Mouse (Mus musculus) thymus, postnatal 0 days (tissue): Measurements from ENCODE around the gene Fgfr2. TPM values are rescaled to one million over a fixed set of nuclear protein-coding genes. Genes with fewer than 3 reads are reported as not detected.

ENCODE experiments used
- DNase-seq: peaks from one replicate; pipeline ENCODE4 v3.0.0-alpha.2; 2015; ENCODE audit warnings: low spot score
- polyA plus RNA-seq: library from polyadenylated mRNA; unstranded; fragments of >200 nt; fragmentation: Nextera tagmentation; extraction: Ambion mirVana; gene quantifications from 2 replicates; pipeline ENCODE4 v1.2.1, GENCODE M21; 2015

Fgfr2 gene
- polyA plus RNA-seq, 1 experiment from 2014 or later: 23.6 TPM

- no peak for DNase-seq
These were observed 2754.9 kb downstream of the Fgfr2 start for GRCm38 (mm10) chr7:130368036-130368826.

- DNase-seq: no peak
These were observed 2755.7 kb downstream of the Fgfr2 start for GRCm38 (mm10) chr7:130367222-130368035.

GRCm38 (mm10) chr7:130365711-130366110 lies 2757.4 kb downstream of the Fgfr2 start:
- no peak for DNase-seq

GRCm38 (mm10) chr7:130340412-130341152 lies 2782.6 kb downstream of the Fgfr2 start:
- no peak for DNase-seq

GRCm38 (mm10) chr7:130337601-130338000 lies 2785.5 kb downstream of the Fgfr2 start:
- no peak for DNase-seq

- DNase-seq: no peak
These were observed 2787.6 kb downstream of the Fgfr2 start for GRCm38 (mm10) chr7:130335440-130336051.

- DNase-seq: no peak
These were observed 2790.5 kb downstream of the Fgfr2 start for GRCm38 (mm10) chr7:130332515-130333220.

- DNase-seq: no peak
These were observed 2795.4 kb downstream of the Fgfr2 start for GRCm38 (mm10) chr7:130327603-130328365.

GRCm38 (mm10) chr7:130325983-130326433 lies 2797.1 kb downstream of the Fgfr2 start:
- DNase-seq: no peak

GRCm38 (mm10) chr7:130324716-130325401 lies 2798.3 kb downstream of the Fgfr2 start:
- DNase-seq: no peak

GRCm38 (mm10) chr7:130323766-130324165 lies 2799.4 kb downstream of the Fgfr2 start:
- DNase-seq: no peak

- no peak for DNase-seq
These were observed 2803.2 kb downstream of the Fgfr2 start for GRCm38 (mm10) chr7:130319799-130320556.

- no peak for DNase-seq
These were observed 2806.9 kb downstream of the Fgfr2 start for GRCm38 (mm10) chr7:130316294-130316693.

GRCm38 (mm10) chr7:130315221-130315620 lies 2807.9 kb downstream of the Fgfr2 start:
- no peak for DNase-seq

GRCm38 (mm10) chr7:130314658-130315057 lies 2808.5 kb downstream of the Fgfr2 start:
- DNase-seq: no peak

- DNase-seq: no peak
These were observed 2811.8 kb downstream of the Fgfr2 start for GRCm38 (mm10) chr7:130311362-130311761.

GRCm38 (mm10) chr7:130309180-130309579 lies 2814.0 kb downstream of the Fgfr2 start:
- no peak for DNase-seq

- no peak for DNase-seq
These were observed 2816.1 kb downstream of the Fgfr2 start for GRCm38 (mm10) chr7:130307036-130307435.
